Mouse (Mus musculus): ENCODE data around the gene Gm13103.
"Not testable (repeated sequence)": the region's sequence is repeated elsewhere in the genome, so short reads cannot be mapped to it uniquely, and the experiment has no call there.

Gm13103 gene

DNA sequence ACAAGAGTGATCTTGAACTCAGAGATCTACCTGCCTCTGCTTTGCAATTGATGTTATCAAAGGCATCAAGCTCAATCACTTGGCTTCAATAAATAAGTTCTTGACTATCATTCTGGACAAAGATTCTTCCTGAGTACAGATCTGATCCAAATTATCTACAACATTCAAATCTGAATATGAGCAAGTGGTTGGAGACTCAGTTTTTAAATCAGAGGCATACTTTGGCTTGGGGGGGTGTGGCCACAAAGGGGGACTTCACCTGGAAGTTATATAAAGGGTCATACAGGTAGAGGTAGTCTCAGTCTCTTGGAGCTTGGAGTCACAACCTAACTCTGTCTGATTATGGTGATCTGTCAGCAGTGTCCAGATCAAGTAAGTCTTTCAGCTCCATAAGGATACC is at the start of gene Gm13103:
Gene Gm13103, plus strand, starts transcription at position 301 of the 400 bp plus-strand sequence.
- not testable (repeated sequence) for DNase-seq (ENCODE audit: low spot score)

DNA sequence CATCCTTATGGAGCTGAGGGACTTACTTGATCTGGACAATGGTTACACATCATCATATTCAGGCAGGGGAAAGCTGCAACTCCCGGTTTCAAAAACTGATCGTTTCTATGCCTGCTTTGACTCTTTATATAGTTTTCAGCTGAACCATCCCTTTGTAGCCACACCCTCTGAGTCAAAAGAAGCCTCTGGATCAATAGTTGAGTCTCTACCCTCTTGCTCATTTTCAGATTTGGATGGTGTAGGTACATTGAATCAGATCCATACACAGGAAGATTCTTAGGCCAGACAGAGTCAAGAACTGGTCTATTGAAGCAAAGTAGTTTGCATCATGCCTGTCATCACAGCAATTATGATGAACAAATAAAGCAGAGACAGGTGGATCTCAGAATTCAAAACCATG is 30.3 kb upstream of the Gm13103 start, which contains the start of gene Gm13084:
Gene Gm13084, minus strand, starts transcription at position 101 of the 400 bp plus-strand sequence.
- no peak for DNase-seq (ENCODE audit: low spot score)

DNA sequence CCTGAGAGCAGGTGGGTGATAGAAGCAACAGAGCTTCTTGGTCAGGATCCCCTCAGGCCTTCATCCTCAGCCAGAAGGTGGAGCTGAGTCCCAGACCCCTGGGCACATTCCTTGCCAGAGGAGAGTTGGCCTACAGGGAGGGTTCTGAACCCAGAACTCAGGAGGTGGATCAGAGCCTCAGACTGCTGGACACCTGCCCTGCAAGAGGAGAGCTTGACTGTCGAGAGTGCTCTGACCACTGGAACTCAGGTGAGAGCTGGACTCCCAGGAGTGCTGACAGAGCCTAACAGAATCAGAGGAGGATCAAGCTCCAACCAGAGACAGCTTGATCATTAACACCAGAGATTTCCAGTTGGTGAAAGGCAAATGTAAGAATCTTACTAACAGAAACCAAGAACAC is 36.1 kb downstream of the Gm13103 start:
- DNase-seq (ENCODE audit: low spot score) = not testable (repeated sequence)

DNA sequence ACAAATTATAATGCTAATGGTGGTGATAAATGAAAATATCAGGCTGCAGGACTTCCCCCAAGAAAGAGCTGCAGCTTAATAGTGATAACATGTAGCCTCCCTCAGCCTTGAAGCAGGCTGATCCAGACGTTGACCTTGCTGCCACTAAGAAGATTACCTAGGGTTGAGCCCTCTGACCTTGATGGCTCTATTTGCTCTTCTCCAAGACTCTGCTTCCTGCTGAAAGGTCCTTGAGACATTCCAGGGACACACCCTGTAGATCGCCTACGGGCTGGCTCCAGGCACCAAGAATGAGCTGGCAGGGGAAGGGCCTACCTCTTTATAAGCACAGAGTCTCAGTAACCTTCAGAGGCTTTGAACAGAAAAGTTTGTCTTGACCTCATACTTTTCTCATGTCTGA is 48.1 kb downstream of the Gm13103 start:
- DNase-seq (ENCODE audit: low spot score) = not testable (repeated sequence)

DNA sequence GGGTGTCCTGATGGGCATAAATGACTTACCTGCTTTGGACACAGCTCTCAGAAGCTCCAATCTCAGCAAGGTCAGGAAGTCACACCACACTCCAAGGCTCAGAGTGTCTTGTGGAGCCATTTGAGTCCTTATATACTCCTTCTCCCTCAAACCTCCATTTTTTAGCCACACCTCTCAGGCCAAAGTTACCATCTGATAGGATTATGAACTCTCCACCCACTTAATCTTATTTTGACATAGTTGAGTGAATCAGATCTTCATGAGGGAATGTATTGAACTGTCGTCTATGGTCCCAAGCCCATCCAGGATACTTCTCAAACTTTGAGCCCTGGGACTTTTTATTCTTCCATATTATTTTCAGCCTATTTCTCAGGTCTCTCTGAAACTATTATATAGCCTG is 54.0 kb downstream of the Gm13103 start, which contains the start of gene Pramef6:
Gene Pramef6, minus strand, starts transcription at position 101 of the 400 bp plus-strand sequence.
- DNase-seq (ENCODE audit: low spot score) = not testable (repeated sequence)
